Mouse (Mus musculus) midbrain, embryonic 10.5 days (tissue): Measurements from ENCODE around the gene Stox1. TPM values are rescaled to one million over a fixed set of nuclear protein-coding genes. Genes with fewer than 3 reads are reported as not detected.

Experiments used
- DNase-seq: peaks from one replicate; pipeline ENCODE4 v3.0.0-alpha.2; 2017; ENCODE audit warnings: low spot score
- H3K27ac ChIP-seq: fragments of 300-500 bp; sonication (generic); replicated peaks from 2 replicates; pipeline ENCODE4 v1.5.1; 2016; ENCODE audit warnings: mild to moderate bottlenecking
- H3K27me3 ChIP-seq: fragments of 300-500 bp; sonication (generic); 2 replicates; pipeline ENCODE4 v1.6.1; 2016; ENCODE audit warnings: low read depth, mild to moderate bottlenecking; ENCODE audit not compliant: poor library complexity, severe bottlenecking
- H3K36me3 ChIP-seq: fragments of 300-500 bp; sonication (generic); 2 replicates; pipeline ENCODE4 v1.6.1; 2016; ENCODE audit warnings: mild to moderate bottlenecking, moderate library complexity
- H3K4me1 ChIP-seq: fragments of 300-500 bp; sonication (generic); 2 replicates; pipeline ENCODE4 v1.6.1; 2016
- H3K4me3 ChIP-seq: fragments of 300-500 bp; sonication (generic); 2 replicates; pipeline ENCODE4 v1.5.1; 2016; ENCODE audit warnings: mild to moderate bottlenecking, moderate library complexity
- H3K9me3 ChIP-seq: fragments of 300-500 bp; sonication (generic); replicated peaks from 2 replicates; pipeline ENCODE4 v1.6.1; 2016; ENCODE audit warnings: mild to moderate bottlenecking
- WGBS: fragments of 180-500 bp; shearing (Covaris S2); methylation state at CpG from one replicate; pipeline ENCODE4 v1.1.7; 2016; 5-methylcytosine and 5-hydroxymethylcytosine counted together
- polyA plus RNA-seq: library from polyadenylated mRNA; unstranded; fragments of >200 nt; fragmentation: Nextera tagmentation; extraction: Ambion mirVana; gene quantifications from 2 replicates; pipeline ENCODE4 v1.2.1, GENCODE M21; 2016

Stox1 gene
- polyA plus RNA-seq, 1 experiment from 2014 or later: 3.1 TPM

DNA sequence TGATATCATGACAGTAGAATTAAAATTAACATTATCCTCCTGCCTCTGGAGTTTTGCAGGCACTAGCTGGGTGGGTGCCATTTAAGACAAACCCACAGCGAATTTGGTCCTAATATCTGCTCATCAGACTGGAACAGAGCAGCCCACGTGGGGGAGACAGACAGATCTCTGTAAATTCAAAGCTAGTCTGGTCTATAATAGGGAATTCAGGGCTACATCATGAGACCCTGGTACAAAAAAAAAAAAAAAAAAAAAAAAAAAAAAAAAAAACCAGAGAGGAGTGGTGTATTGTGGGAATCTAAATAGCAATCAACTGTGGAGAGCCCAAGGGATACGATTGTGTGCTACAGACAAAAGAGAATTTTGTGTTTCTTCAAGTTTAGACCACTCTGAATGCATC is 33.7 kb downstream of the Stox1 start:
- Histone ChIP-seq H3K36me3 (no peaks in the 10 kb centered on the region), H3K4me3 (no peak overlapping the region), H3K9me3 (no peaks in the 10 kb centered on the region), H3K27me3 (peaks cover 20% of the 10 kb centered on the region), H3K27ac (no peak overlapping the region), H3K4me1 (peaks cover 11% of the 10 kb centered on the region)
- 77% methylated on average over 3 of the region's 3 CpGs for WGBS
- DNase-seq: no peak

DNA sequence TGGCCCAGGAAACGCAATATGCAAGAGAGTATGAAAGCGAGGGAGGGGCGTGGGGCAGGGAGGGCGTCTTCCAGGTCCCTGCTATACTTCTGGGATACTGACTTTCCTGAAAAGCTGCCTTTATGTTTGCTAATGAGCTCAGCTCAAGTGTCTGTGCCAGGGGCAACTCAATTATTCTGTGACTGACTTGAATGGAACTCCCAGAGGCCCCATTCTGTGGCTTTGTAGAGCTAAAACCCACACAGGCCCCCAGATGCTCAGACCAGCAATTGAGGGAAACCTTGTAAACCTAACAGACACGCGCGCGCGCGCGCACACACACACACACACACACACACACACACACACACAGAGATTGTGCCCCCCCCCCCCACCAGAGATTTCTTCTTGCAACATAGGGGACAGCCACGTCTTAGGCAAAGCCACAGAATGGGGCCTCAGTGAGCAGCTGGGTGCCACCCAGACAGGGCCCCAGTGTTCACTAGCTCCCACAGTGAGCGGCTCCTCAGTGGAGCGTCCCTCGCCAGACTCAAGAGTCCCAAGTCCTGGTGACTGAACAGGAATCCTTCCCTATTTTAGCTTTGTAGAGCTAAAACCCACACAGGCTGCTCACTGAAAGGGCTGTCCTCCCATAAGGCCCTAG is 38.8 kb downstream of the Stox1 start:
- DNase-seq: peak; percentile 64
- Histone ChIP-seq H3K27ac (peak overlapping the region; percentile 71), H3K9me3 (no peaks in the 10 kb centered on the region), H3K4me1 (peaks cover 29% of the 10 kb centered on the region), H3K36me3 (no peaks in the 10 kb centered on the region), H3K27me3 (peaks cover 63% of the 10 kb centered on the region), H3K4me3 (peak overlapping the region; percentile 33)
- WGBS: 35% methylated on average over 15 of the region's 15 CpGs

DNA sequence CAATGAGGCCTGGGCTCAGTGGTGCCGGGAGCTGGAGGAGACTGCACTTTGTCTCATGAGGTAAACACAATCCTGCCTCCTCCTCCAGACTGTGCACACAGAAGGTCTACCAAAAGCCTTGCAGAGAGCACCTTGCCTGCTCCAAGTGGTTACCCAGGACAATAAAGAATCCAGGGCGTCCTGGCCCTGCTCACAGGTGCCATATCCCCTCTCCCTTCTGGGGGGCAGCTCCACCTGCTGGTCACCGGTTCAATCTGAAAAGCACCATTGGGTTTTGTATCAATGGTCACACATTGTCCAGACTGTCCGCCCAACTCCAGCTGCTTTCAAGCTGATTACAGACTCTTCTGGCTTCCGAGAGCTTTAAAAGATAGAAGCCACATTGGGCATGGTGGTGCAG is 42.9 kb downstream of the Stox1 start:
- Histone ChIP-seq H3K4me1 (peaks cover 26% of the 10 kb centered on the region), H3K9me3 (peaks cover 10% of the 10 kb centered on the region; the same call in 1 of the 2 replicates), H3K27ac (no peak overlapping the region), H3K27me3 (peaks cover 48% of the 10 kb centered on the region), H3K4me3 (no peak overlapping the region), H3K36me3 (no peaks in the 10 kb centered on the region)
- DNase-seq: no peak
- WGBS: 56% methylated on average over 5 of the region's 5 CpGs

GRCm38 (mm10) chr10:62679833-62680232 is 46.1 kb downstream of the Stox1 start:
- H3K27ac ChIP-seq: no peak overlapping the region
- peaks cover 10% of the 10 kb centered on the region; the same call in 1 of the 2 replicates for H3K9me3 ChIP-seq
- H3K4me1 ChIP-seq: peaks cover 5% of the 10 kb centered on the region
- H3K36me3 ChIP-seq: no peaks in the 10 kb centered on the region
- peaks cover 25% of the 10 kb centered on the region for H3K27me3 ChIP-seq
- 83% methylated on average over 1 of the region's 1 CpGs for WGBS
- DNase-seq: no peak
- no peak overlapping the region for H3K4me3 ChIP-seq

DNA sequence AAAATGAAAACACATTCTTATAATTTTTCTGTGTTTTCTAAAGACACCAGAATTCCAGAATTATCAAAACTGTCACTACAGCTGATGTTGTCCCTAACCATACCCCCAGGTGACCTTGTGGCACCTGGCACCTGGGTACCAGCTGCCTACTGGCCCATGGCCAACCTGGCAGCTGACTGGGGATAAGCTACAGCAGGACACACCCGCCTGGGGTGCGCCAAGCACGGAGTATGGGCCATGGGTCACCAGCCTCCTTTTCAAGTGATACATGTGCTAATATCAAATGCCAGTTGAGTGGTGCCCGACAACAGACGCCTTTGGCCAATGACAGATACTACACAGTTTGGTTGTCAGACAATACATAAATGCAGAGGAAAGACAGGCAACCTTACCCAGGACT is 48.6 kb downstream of the Stox1 start:
- Histone ChIP-seq H3K36me3 (no peaks in the 10 kb centered on the region), H3K4me1 (peaks cover 11% of the 10 kb centered on the region), H3K4me3 (no peak overlapping the region), H3K9me3 (peaks cover 10% of the 10 kb centered on the region; the same call in 1 of the 2 replicates), H3K27me3 (peaks cover 1% of the 10 kb centered on the region; the same call in 1 of the 2 replicates), H3K27ac (no peak overlapping the region)
- no peak for DNase-seq
- 85% methylated on average over 5 of the region's 5 CpGs for WGBS

- no peak overlapping the region for H3K27ac ChIP-seq
- H3K4me1 ChIP-seq: peaks cover 11% of the 10 kb centered on the region
- 90% methylated on average over 6 of the region's 6 CpGs for WGBS
- H3K9me3 ChIP-seq: peaks cover 10% of the 10 kb centered on the region; the same call in 1 of the 2 replicates
- no peak overlapping the region for H3K4me3 ChIP-seq
- H3K27me3 ChIP-seq: no peaks in the 10 kb centered on the region
- H3K36me3 ChIP-seq: no peaks in the 10 kb centered on the region
- no peak for DNase-seq
Observed at GRCm38 (mm10) chr10:62676196-62676595, 49.7 kb downstream of the Stox1 start.

DNA sequence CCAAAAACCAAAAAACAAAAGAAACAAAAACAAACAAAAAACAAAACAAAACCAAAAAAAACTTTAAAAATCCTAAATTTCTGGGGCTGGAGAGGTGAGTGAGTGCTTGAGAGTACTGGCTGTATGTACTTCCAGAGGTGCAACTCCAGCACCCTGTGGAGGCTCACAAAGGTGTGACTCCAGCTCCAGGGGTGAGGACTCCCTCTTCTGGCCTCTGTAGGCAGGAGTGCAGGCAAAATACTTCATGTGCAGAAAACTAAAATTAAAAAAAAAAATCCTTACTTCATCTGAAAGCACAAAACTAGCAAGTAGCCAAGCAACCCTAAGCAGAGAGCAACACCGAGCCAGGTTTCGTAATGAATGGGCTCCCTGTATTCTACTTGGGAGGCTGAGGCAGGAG is 53.6 kb downstream of the Stox1 start:
- WGBS: 95% methylated on average over 2 of the region's 2 CpGs
- DNase-seq: no peak
- H3K4me1 ChIP-seq: peaks cover 11% of the 10 kb centered on the region
- no peaks in the 10 kb centered on the region for H3K9me3 ChIP-seq
- no peak overlapping the region for H3K4me3 ChIP-seq
- H3K27ac ChIP-seq: no peak overlapping the region
- H3K36me3 ChIP-seq: no peaks in the 10 kb centered on the region
- no peaks in the 10 kb centered on the region for H3K27me3 ChIP-seq

- DNase-seq: no peak
- H3K4me3 ChIP-seq: no peak overlapping the region
- H3K27me3 ChIP-seq: peaks cover 18% of the 10 kb centered on the region
- H3K27ac ChIP-seq: no peak overlapping the region
- peaks cover 8% of the 10 kb centered on the region; the same call in 1 of the 2 replicates for H3K4me1 ChIP-seq
- 83% methylated on average over 14 of the region's 14 CpGs for WGBS
- H3K36me3 ChIP-seq: no peaks in the 10 kb centered on the region
- H3K9me3 ChIP-seq: no peaks in the 10 kb centered on the region
Observed at GRCm38 (mm10) chr10:62669245-62669644, 56.7 kb downstream of the Stox1 start.

DNA sequence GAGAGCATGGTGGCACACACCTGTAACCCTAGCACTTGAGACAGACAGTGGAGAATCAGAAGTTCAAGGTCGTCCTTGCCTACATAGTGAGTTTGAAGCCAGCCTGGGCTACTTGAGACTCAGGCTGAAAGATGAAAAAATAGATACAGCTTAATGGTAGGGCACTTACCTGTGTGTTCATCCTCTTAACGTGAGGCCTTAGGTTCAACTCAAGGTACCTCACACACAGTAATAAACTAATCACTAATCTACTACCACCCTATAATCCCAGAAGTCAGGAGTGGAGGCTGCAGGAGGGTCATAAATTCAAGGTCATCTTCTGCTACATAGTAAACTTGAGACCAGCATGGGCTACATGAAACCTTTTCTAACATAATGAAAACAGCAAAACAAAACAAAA is 57.5 kb downstream of the Stox1 start:
- H3K9me3 ChIP-seq: no peaks in the 10 kb centered on the region
- peaks cover 8% of the 10 kb centered on the region; the same call in 1 of the 2 replicates for H3K4me1 ChIP-seq
- no peak overlapping the region for H3K27ac ChIP-seq
- WGBS: 87% methylated on average over 2 of the region's 2 CpGs
- no peak for DNase-seq
- H3K27me3 ChIP-seq: peaks cover 23% of the 10 kb centered on the region
- no peaks in the 10 kb centered on the region for H3K36me3 ChIP-seq
- no peak overlapping the region for H3K4me3 ChIP-seq

DNA sequence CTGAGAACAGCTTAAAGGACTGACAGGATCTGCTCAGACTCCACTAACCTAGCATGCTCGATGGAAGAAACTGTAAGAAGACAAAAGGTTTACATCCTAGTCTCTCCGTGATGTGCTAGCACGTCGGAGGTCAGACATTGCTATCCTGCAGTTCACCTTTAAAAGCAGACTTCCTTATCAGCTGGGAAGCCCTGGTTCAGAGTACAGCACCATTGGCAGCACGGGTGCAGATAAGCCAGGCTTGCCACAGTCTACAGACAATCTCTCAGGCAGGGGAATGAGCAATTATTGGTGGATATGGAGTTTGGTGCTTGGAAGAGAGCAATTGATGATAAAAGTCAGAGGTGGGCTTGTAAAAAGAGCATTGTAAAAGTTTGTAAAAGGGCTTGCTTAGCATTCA is 57.9 kb downstream of the Stox1 start:
- Histone ChIP-seq H3K9me3 (no peaks in the 10 kb centered on the region), H3K27ac (no peak overlapping the region), H3K4me1 (peaks cover 8% of the 10 kb centered on the region), H3K4me3 (no peak overlapping the region), H3K36me3 (no peaks in the 10 kb centered on the region), H3K27me3 (peaks cover 23% of the 10 kb centered on the region)
- no peak for DNase-seq
- WGBS: 84% methylated on average over 5 of the region's 5 CpGs

DNA sequence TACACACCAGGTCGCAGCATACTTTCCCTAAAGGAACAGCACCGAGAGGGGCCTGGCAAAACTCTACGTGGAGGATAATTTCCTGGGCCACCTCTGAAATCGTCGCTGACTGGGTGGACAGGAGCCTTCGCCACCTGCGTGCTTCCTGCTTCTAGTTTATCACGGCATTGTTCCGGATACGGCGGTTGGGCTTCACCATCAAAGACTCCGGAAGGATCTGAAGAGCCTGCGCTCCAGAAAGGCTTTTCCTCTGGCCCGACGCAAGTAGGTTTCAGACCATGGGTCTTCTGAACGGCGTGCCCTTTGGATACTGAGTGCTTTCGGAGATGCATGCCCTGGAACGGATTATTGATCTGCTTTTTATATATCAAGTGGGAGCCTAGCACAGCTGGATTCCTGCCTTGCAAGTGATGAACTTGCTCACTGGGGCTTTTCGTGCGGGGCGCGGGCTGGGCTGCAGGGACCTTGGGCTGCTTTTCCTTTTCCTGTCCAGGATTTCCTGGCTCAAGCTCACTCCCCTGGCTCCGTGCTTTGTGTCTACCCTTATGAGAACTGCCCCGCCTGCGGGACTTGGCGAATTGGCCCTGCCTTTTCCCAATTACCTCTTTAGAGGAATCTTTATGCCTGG is 60.9 kb downstream of the Stox1 start:
- no peaks in the 10 kb centered on the region for H3K36me3 ChIP-seq
- H3K27me3 ChIP-seq: peaks cover 23% of the 10 kb centered on the region
- no peak for DNase-seq
- peaks cover 18% of the 10 kb centered on the region for H3K4me1 ChIP-seq
- WGBS: 70% methylated on average over 27 of the region's 27 CpGs
- H3K9me3 ChIP-seq: no peaks in the 10 kb centered on the region
- no peak overlapping the region; the same call in 1 of the 2 replicates for H3K27ac ChIP-seq
- H3K4me3 ChIP-seq: no peak overlapping the region

DNA sequence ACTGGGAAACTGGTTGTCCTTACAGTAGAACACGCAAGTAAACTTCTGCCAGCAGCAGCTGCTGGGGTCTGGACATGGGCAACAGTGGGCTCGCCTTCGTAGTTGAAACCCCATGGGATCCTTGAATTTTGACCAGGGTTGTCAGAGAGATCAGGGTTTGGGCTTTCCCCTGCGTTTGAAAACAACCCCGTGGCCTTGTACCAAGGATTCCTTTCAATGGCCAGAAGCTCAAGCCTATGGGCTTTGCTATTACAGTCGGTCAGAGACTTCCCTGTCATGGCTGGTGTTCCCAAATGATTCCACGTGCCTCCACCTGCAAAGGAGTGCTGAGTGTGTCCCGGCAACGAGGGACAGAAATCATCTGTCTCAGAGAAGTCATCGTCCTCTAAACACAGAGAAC is 61.8 kb downstream of the Stox1 start:
- H3K9me3 ChIP-seq: no peaks in the 10 kb centered on the region
- H3K27me3 ChIP-seq: peaks cover 23% of the 10 kb centered on the region
- peaks cover 18% of the 10 kb centered on the region for H3K4me1 ChIP-seq
- no peak overlapping the region for H3K4me3 ChIP-seq
- WGBS: 90% methylated on average over 10 of the region's 10 CpGs
- DNase-seq: no peak
- no peaks in the 10 kb centered on the region for H3K36me3 ChIP-seq
- no peak overlapping the region for H3K27ac ChIP-seq

DNA sequence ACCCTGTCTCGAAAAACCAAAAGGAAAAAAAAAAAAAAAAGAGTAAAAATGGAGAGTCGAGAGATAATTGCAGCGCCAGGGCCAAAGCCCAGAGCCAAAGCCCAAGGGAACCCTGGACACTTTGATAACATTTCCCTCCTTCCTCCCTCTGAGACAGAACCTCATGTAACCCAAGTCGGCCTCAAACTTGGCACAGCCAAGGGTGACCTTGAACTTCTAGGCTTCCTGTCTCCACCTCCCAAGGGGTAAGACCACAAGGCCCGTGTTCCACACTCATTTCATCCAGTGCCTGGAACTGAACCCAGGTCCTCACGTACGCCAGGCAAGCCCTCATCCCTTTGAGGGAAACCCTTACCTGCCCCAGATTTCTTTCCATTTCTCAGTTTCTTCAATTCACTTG is 69.2 kb downstream of the Stox1 start:
- Histone ChIP-seq H3K36me3 (no peaks in the 10 kb centered on the region), H3K27ac (no peak overlapping the region), H3K4me1 (peaks cover 6% of the 10 kb centered on the region), H3K4me3 (no peak overlapping the region), H3K27me3 (no peaks in the 10 kb centered on the region), H3K9me3 (no peaks in the 10 kb centered on the region)
- no peak for DNase-seq
- 89% methylated on average over 7 of the region's 7 CpGs for WGBS
